ENCODE assay signal across 8 mouse cellular contexts in genomic region chr4:134984555-134984954, GRCm38 (mm10). TPM values are rescaled to one million over a fixed set of nuclear protein-coding genes. Genes with fewer than 3 reads are reported as not detected.
DNase-seq lines count a peak whose midpoint lies in the region; ATAC-seq and TF ChIP-seq lines count a peak whose summit lies in the region.

No protein-coding gene starts in this region.

- peak; percentile 37; the same call in 1 of the 2 replicates for TF ChIP-seq CTCF in cerebellum, adult 2 months (IDR thresholded peaks at IDR 0.05; ENCODE audit: borderline replicate concordance, insufficient read depth, low read depth, low read length)
- TF ChIP-seq CTCF in olfactory bulb, adult 2 months (IDR thresholded peaks at IDR 0.05; ENCODE audit: insufficient read depth, low read depth, low read length): peak; percentile 30; the same call in 1 of the 2 replicates

- H3K36me3 ChIP-seq in limb, embryonic 11.5 days (ENCODE audit: control insufficient read depth, insufficient read depth, low read length): no peaks in the 10 kb centered on the region
- no peaks in the 10 kb centered on the region for H3K36me3 ChIP-seq in limb, embryonic 10.5 days
- no peaks in the 10 kb centered on the region for H3K36me3 ChIP-seq in ES-E14 (ENCODE audit: control insufficient read depth, insufficient read depth, low read length, poor library complexity, severe bottlenecking)

- no peak overlapping the region for H3K9ac ChIP-seq in limb, embryonic 11.5 days (ENCODE audit: low read length)
- H3K9ac ChIP-seq in ES-E14 (ENCODE audit: insufficient read depth, low read depth, low read length, poor library complexity, severe bottlenecking): no peak overlapping the region

- TF ChIP-seq POLR2A in cerebellum, adult 2 months (IDR thresholded peaks at IDR 0.05; ENCODE audit: borderline replicate concordance, insufficient read depth, low read length): no peak
- TF ChIP-seq POLR2A in olfactory bulb, adult 2 months (IDR thresholded peaks at IDR 0.05; ENCODE audit: insufficient read depth, low read depth, low read length): no peak

- H3K9me3 ChIP-seq in limb, embryonic 11.5 days (ENCODE audit: control insufficient read depth, low read length): no peaks in the 10 kb centered on the region
- H3K9me3 ChIP-seq in limb, embryonic 10.5 days (replicated peaks): no peaks in the 10 kb centered on the region
- H3K9me3 ChIP-seq in ES-E14 (ENCODE audit: control insufficient read depth, insufficient read depth, low read depth, low read length): no peaks in the 10 kb centered on the region

- ATAC-seq in cerebellum, adult (ENCODE audit: insufficient number of reproducible peaks, low FRiP score, low TSS enrichment): no peak
- no peak for ATAC-seq in limb, embryonic 11.5 days (ENCODE audit: insufficient number of reproducible peaks, low FRiP score, low TSS enrichment, low read depth)
- no peak for ATAC-seq in activated CD4-positive, CD25-positive, alpha-beta regulatory T cell, adult 4 months

- in situ Hi-C loops in ES-E14 (cut with MboI; ENCODE audit: low sequenced_read_pairs in 2 of 2, unreplicated experiment in 2 of 2): no loop called here

- H3K4me3 ChIP-seq in cerebellum, adult 2 months (replicated peaks; ENCODE audit: insufficient read depth, low read depth, low read length): no peak overlapping the region
- H3K4me3 ChIP-seq in limb, embryonic 11.5 days (ENCODE audit: low read depth, low read length): no peak overlapping the region
- H3K4me3 ChIP-seq in limb, embryonic 10.5 days: no peak overlapping the region
- H3K4me3 ChIP-seq in ES-E14 (ENCODE audit: insufficient read depth in 1 of 2, low read depth in 1 of 2, low read length in 2 of 2, poor library complexity in 1 of 2, severe bottlenecking in 1 of 2): no peak overlapping the region
- no peak overlapping the region for H3K4me3 ChIP-seq in olfactory bulb, adult 2 months (ENCODE audit: insufficient read depth, low read depth, low read length)

- DNase-seq in cerebellum, adult 2 months: no peak
- DNase-seq in limb, embryonic 11.5 days (ENCODE audit: low spot score): peak; percentile 55
- no peak for DNase-seq in limb, embryonic 10.5 days (ENCODE audit: low spot score)
- peak; percentile 70 for DNase-seq in ES-E14 (ENCODE audit: low read depth, low spot score)
- DNase-seq in gastrocnemius, adult 8-10 months (ENCODE audit: low spot score in 2 of 2): no peak

- peaks cover 13% of the 10 kb centered on the region for H3K4me1 ChIP-seq in cerebellum, adult 2 months (ENCODE audit: control insufficient read depth, insufficient read depth, low read length)
- no peaks in the 10 kb centered on the region for H3K4me1 ChIP-seq in limb, embryonic 11.5 days (ENCODE audit: control insufficient read depth, insufficient read depth, low read length)
- H3K4me1 ChIP-seq in limb, embryonic 10.5 days: peaks cover 18% of the 10 kb centered on the region; the same call in 1 of the 2 replicates
- peaks cover 3 to 22% of the 10 kb centered on the region in 2 experiments for H3K4me1 ChIP-seq in ES-E14 (ENCODE audit: control insufficient read depth in 2 of 2, insufficient read depth in 2 of 2, low read length in 2 of 2, poor library complexity in 1 of 2)
- H3K4me1 ChIP-seq in olfactory bulb, adult 2 months (ENCODE audit: control insufficient read depth, insufficient read depth, low read length): peaks cover 10% of the 10 kb centered on the region

- no peaks in the 10 kb centered on the region for H3K27me3 ChIP-seq in cerebellum, adult 2 months (ENCODE audit: control insufficient read depth, insufficient read depth, low read length)
- H3K27me3 ChIP-seq in limb, embryonic 11.5 days (ENCODE audit: control insufficient read depth, insufficient read depth, low read length): no peaks in the 10 kb centered on the region
- H3K27me3 ChIP-seq in limb, embryonic 10.5 days (ENCODE audit: low read depth, poor library complexity, severe bottlenecking): no peaks in the 10 kb centered on the region

- no peak overlapping the region for H3K27ac ChIP-seq in cerebellum, adult 2 months (ENCODE audit: insufficient read depth, low read length)
- H3K27ac ChIP-seq in limb, embryonic 11.5 days (replicated peaks; ENCODE audit: low read depth, low read length): no peak overlapping the region
- no peak overlapping the region for H3K27ac ChIP-seq in limb, embryonic 10.5 days
- no peak overlapping the region for H3K27ac ChIP-seq in ES-E14 (ENCODE audit: insufficient read depth, low read depth, low read length, poor library complexity, severe bottlenecking)
- H3K27ac ChIP-seq in olfactory bulb, adult 2 months (ENCODE audit: insufficient read depth, low read depth, low read length): no peak overlapping the region

- WGBS in cerebellum, adult 2 months: 74% methylated on average over 3 of the region's 3 CpGs
- 79% methylated on average over 3 of the region's 3 CpGs for WGBS in limb, embryonic 11.5 days
- WGBS in limb, embryonic 10.5 days: 69% methylated on average over 3 of the region's 3 CpGs
- WGBS in olfactory bulb, adult 2 months: 76% methylated on average over 3 of the region's 3 CpGs

- no peak overlapping the region for H3K4me2 ChIP-seq in limb, embryonic 11.5 days (ENCODE audit: low read depth, severe bottlenecking)

TF ChIP-seq in ES-E14, 5 proteins besides CTCF, POLR2A, EP300 and RAD21:
- TF ChIP-seq CHD2 (IDR thresholded peaks at IDR 0.05; ENCODE audit: low read depth, low read length): no peak
- TF ChIP-seq HCFC1 (IDR thresholded peaks at IDR 0.05; ENCODE audit: borderline replicate concordance, insufficient read depth, low read length): no peak
- TF ChIP-seq ZNF384 (IDR thresholded peaks at IDR 0.05; ENCODE audit: low read depth, low read length): no peak
- TF ChIP-seq ZC3H11A (IDR thresholded peaks at IDR 0.05; ENCODE audit: borderline replicate concordance, low read depth, low read length): no peak
- TF ChIP-seq MAFK (IDR thresholded peaks at IDR 0.05; ENCODE audit: insufficient read depth, low read depth, low read length): no peak

RNA-seq across cellular contexts. Expression of gene Syf2, which starts 53.9 kb away (rescaled TPM):
- 95.4 and 99.7 TPM in 2 replicates for polyA plus RNA-seq in cerebellum, adult 2 months (2012; rRNA removed)
- 69.8 and 75.6 TPM in 2 replicates for polyA plus RNA-seq in limb, embryonic 11.5 days (2014; fragmentation: Nextera tagmentation; extraction: Ambion mirVana)
- polyA plus RNA-seq in limb, embryonic 10.5 days (2016; fragmentation: Nextera tagmentation; extraction: Ambion mirVana): 67.3 and 67.9 TPM in 2 replicates
- total RNA-seq in ES-E14 (2012; rRNA removed): 68.3 and 76.6 TPM in 2 replicates
- 295 TPM in 1 of 2 replicates, not detected in the other for polyA plus RNA-seq in olfactory bulb, adult 2 months (2012; ENCODE audit: insufficient read depth, insufficient read length, low replicate concordance, missing spikeins)
- polyA plus RNA-seq in activated CD4-positive, CD25-positive, alpha-beta regulatory T cell, adult 4 months (2017; shearing (Covaris generic)): 100 to 1,000 TPM; 188 to 213 TPM
- 10 to 100 TPM; 33.5 to 45.5 (median 39.6) TPM for total RNA-seq in gastrocnemius, adult 8-10 months (2022)

Comparison
In these comparisons a context has a peak if more than half of its experiments do, and no peak if none do; other contexts are left out.
1. DNase-seq: peak in limb, embryonic 11.5 days (single experiment) and ES-E14 (single experiment); none in cerebellum, adult 2 months (0 of 2), limb, embryonic 10.5 days (single experiment) and gastrocnemius, adult 8-10 months (0 of 2).